Mouse (Mus musculus) forebrain, embryonic 16.5 days (tissue): ENCODE measurements at regions not wholly inside any gene's neighbourhood (a gene's known extent, or its start where the extent isn't known, plus 50 kb on each side); places are given as distances from the start of the nearest gene placed in this dataset.

Source experiments
- ATAC-seq: fragments of 200-750 bp; cut with Nextera tagmentation; 2 replicates; pipeline ENCODE4 v1.8.0; 2017; ENCODE audit warnings: mild to moderate bottlenecking, moderate library complexity
- H3K27ac ChIP-seq: fragments of 300-500 bp; sonication (generic); 2 replicates; pipeline ENCODE4 v1.5.1; 2014; ENCODE audit warnings: low read length, control low read depth
- H3K27me3 ChIP-seq: fragments of 300-500 bp; sonication (generic); replicated peaks from 2 replicates; pipeline ENCODE4 v1.6.1; 2014; ENCODE audit warnings: low read length; ENCODE audit not compliant: control insufficient read depth, insufficient read depth
- H3K36me3 ChIP-seq: fragments of 300-500 bp; sonication (generic); 2 replicates; pipeline ENCODE4 v1.6.1; 2014; ENCODE audit not compliant: control insufficient read depth, insufficient read depth
- H3K4me1 ChIP-seq: fragments of 300-500 bp; sonication (generic); replicated peaks from 2 replicates; pipeline ENCODE4 v1.6.1; 2014; ENCODE audit warnings: low read length; ENCODE audit not compliant: control insufficient read depth, insufficient read depth
- H3K4me2 ChIP-seq: fragments of 300-500 bp; sonication (generic); 2 replicates; pipeline ENCODE4 v1.6.1; 2014; ENCODE audit warnings: mild to moderate bottlenecking, low read length, control low read depth
- H3K4me3 ChIP-seq: fragments of 300-500 bp; sonication (generic); replicated peaks from 2 replicates; pipeline ENCODE4 v1.5.1; 2014; ENCODE audit warnings: mild to moderate bottlenecking, low read length, control low read depth
- H3K9ac ChIP-seq: fragments of 300-500 bp; sonication (generic); replicated peaks from 2 replicates; pipeline ENCODE4 v1.6.1; 2014; ENCODE audit warnings: low read depth, low read length, control low read depth
- H3K9me3 ChIP-seq: fragments of 300-500 bp; sonication (generic); 2 replicates; pipeline ENCODE4 v1.6.1; 2016; ENCODE audit warnings: low read length; ENCODE audit not compliant: control insufficient read depth
- WGBS: fragments of 180-500 bp; shearing (Covaris S2); extraction: QIAGEN DNeasy Blood & Tissue Kit; methylation state at CpG from one replicate; pipeline ENCODE4 v1.1.7; 2014; 5-methylcytosine and 5-hydroxymethylcytosine counted together

DNA sequence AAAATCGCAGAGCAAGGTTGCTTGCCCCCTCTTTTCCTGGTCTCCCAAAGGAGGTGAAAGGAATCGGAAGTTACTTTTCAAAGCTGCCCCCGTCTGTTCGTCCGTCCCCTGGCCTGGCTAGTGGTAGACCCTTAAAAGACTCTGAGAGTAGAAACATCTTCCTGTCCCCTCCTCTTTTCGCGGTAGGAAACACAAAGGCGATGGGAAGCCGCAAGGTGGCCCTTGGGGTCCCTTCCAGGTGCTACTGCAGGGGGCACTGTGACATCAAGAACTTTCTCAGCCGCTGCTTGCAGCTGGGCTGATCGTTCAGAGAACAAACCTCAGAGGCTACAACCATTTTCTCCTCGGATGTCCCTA lies 316.8 kb downstream of the Med13l start:
- H3K36me3 ChIP-seq, result no peaks in the 10 kb centered on the region
- H3K27ac ChIP-seq, result no peak overlapping the region
- no peaks in the 10 kb centered on the region for H3K9me3 ChIP-seq
- H3K27me3 ChIP-seq, result peaks cover 45% of the 10 kb centered on the region
- H3K9ac ChIP-seq, result no peak overlapping the region
- H3K4me1 ChIP-seq, result peaks cover 7% of the 10 kb centered on the region
- no peak for ATAC-seq
- H3K4me2 ChIP-seq, result peak overlapping the region; percentile 25; the same call in 1 of the 2 replicates
- H3K4me3 ChIP-seq, result no peak overlapping the region
- under 1% methylated on average over 12 of the region's 12 CpGs for WGBS

DNA sequence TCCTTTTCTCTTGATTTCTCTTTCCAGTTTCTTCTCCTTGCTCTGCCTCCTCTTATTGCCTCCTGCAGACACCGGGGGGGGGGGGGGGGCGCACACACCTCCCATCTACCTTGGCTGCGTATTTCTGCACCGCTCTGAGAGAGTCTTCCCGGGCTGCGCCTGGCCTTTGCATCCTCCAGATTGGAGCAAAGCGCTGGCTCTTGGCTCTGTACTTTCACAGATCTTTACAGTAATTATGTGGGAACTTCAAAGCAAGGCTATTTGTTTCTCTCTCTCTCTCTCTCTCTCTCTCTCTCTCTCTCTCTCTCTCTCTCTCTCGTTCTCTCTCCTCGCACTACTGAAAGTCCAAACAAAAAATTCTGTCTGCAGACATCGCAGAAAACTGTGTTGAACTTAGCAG lies 317.4 kb downstream of the Med13l start:
- H3K9me3 ChIP-seq, result no peaks in the 10 kb centered on the region

DNA sequence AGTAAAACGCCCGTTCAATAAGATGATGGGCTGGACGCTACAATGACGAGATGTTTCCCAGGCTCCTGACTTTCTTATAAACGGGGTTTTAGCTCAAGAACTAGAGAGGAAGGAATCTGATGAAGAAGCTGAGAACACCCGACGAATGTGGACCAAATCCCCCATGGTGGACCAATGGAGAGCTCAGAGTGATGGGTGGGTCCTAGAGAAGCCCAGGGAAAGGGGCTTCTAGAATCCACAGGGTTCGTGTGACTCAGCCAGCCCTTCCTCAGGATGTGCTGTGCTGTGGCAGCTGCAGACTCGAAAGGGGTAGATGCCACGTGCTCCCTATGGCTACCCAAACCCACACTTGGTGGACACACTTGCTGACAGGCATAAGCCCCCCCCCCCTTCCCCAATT lies 318.2 kb downstream of the Med13l start:
- Histone ChIP-seq H3K9me3 (no peaks in the 10 kb centered on the region), H3K9ac (no peak overlapping the region), H3K27ac (no peak overlapping the region), H3K4me1 (peaks cover 7% of the 10 kb centered on the region), H3K4me3 (no peak overlapping the region), H3K36me3 (no peaks in the 10 kb centered on the region), H3K27me3 (peaks cover 43% of the 10 kb centered on the region), H3K4me2 (no peak overlapping the region)
- no peak for ATAC-seq
- WGBS, result 36% methylated on average over 10 of the region's 10 CpGs

More for the DNA sequence above, 317.4 kb downstream of the Med13l start:
- Histone ChIP-seq H3K9ac (no peak overlapping the region), H3K4me1 (peaks cover 7% of the 10 kb centered on the region), H3K4me2 (no peak overlapping the region), H3K4me3 (no peak overlapping the region), H3K27ac (no peak overlapping the region), H3K27me3 (peaks cover 45% of the 10 kb centered on the region), H3K36me3 (no peaks in the 10 kb centered on the region)
- no peak for ATAC-seq
- WGBS, result 22% methylated on average over 8 of the region's 10 CpGs

DNA sequence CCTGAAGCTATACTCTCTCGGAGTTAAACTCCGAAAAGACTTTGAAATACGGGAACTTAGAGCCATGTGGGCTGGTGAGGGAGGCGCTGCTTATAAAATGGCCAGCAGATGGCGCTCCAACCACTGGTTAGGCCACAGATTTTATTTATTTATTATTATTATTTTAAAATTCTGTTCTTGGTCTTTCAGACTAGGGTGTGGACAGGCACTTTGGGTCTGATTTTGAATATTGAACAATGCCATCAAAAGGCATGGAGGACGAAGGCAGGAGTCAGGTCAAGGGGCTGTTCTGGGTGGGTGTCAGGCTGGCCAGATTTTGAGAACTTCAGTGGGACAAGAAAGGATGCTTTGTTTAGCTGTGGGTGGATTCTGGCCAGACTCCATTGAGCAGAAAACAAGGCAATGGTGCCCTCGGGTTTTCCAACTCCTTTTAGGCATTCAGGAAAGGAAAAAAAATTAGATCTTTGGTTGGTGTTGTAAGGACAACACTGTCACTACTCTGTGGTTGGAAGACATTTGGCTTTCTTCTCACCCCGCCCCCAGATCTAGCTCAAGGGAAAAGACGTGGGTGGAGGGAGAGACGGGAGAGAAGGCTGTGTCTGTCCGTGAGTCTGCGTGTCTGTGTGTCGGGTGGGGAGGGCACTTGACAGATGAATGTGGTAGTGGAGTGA lies 319.5 kb downstream of the Med13l start:
- WGBS, result 8% methylated on average over 13 of the region's 13 CpGs
- Histone ChIP-seq H3K4me2 (no peak overlapping the region), H3K27ac (no peak overlapping the region), H3K9ac (no peak overlapping the region), H3K36me3 (no peaks in the 10 kb centered on the region), H3K27me3 (peaks cover 34% of the 10 kb centered on the region), H3K9me3 (no peaks in the 10 kb centered on the region), H3K4me3 (no peak overlapping the region), H3K4me1 (peaks cover 7% of the 10 kb centered on the region)
- peak; percentile 49; the same call in 1 of the 2 replicates for ATAC-seq

DNA sequence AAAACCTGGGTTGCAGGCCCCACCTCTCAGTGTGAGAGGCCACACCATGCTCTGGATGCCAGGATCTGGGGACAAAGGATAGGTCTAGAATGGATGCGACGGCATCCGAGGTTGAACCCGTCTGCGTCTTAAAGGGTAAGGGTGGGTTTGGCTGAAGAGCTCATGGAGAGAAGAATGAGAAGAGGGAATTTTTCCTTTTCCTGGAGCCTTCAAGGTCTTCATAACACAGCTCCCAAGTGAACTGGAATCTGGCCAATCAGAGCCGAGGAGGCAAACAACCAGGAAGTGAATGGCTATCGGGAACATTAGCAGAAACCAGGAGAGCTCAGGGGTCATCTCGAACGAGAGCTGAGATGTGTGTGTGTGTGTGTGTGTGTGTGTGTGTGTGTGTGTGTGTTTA lies 320.1 kb downstream of the Med13l start:
- 67% methylated on average over 9 of the region's 9 CpGs for WGBS
- H3K4me3 ChIP-seq, result no peak overlapping the region
- H3K36me3 ChIP-seq, result no peaks in the 10 kb centered on the region
- no peaks in the 10 kb centered on the region for H3K9me3 ChIP-seq
- ATAC-seq, result no peak
- H3K27me3 ChIP-seq, result peaks cover 29% of the 10 kb centered on the region
- H3K4me2 ChIP-seq, result no peak overlapping the region
- no peak overlapping the region for H3K9ac ChIP-seq
- H3K4me1 ChIP-seq, result peaks cover 7% of the 10 kb centered on the region
- no peak overlapping the region for H3K27ac ChIP-seq

DNA sequence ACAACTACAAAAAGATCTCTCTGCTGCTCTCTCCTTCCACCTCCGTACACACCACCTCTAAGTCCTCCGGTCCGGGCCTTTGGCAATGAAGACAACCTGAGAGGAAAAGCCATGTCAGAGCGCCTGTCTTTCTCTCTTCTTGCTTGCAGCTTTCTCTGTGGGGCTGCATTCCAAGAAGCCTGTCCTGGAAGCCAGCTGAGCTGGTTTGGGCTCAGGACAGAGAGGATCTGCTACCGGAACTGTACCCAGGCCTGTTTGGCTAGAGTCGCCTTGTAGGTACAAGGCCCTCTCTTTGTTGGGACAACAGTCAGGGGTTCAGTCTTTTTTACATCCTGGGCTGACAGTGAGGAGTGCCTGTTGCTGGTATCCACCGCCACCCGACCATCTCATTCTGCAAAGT lies 321.4 kb downstream of the Med13l start:
- Histone ChIP-seq H3K9me3 (no peaks in the 10 kb centered on the region), H3K9ac (no peak overlapping the region), H3K4me3 (no peak overlapping the region), H3K4me1 (peaks cover 7% of the 10 kb centered on the region), H3K4me2 (no peak overlapping the region), H3K27ac (no peak overlapping the region), H3K27me3 (peaks cover 24% of the 10 kb centered on the region), H3K36me3 (no peaks in the 10 kb centered on the region)
- ATAC-seq, result no peak
- 93% methylated on average over 8 of the region's 8 CpGs for WGBS

DNA sequence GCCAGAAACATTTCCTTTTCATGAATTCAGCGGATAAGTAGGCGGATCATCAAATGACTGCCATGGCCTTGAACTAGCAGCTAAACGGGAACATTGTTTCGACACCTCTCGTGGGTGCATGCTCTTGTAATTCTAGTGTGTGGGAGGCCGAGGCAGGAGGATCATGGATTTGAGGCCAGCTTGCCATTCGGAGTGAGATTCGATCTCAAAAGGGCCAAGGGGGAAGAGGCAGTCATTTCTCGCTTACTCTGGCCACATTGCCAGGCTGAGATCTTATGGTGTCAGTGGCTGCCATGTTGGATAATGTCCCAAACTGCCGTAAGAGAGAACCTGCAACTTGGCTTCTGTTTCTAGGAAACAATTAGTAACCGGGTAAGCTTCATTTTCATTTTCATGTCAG lies 327.7 kb downstream of the Med13l start:
- H3K9me3 ChIP-seq, result no peaks in the 10 kb centered on the region
- H3K4me3 ChIP-seq, result no peak overlapping the region
- ATAC-seq, result no peak
- H3K9ac ChIP-seq, result no peak overlapping the region
- WGBS, result 82% methylated on average over 11 of the region's 11 CpGs
- no peak overlapping the region for H3K27ac ChIP-seq
- no peak overlapping the region for H3K4me2 ChIP-seq
- H3K27me3 ChIP-seq, result no peaks in the 10 kb centered on the region
- no peaks in the 10 kb centered on the region for H3K36me3 ChIP-seq
- H3K4me1 ChIP-seq, result peaks cover 5% of the 10 kb centered on the region

DNA sequence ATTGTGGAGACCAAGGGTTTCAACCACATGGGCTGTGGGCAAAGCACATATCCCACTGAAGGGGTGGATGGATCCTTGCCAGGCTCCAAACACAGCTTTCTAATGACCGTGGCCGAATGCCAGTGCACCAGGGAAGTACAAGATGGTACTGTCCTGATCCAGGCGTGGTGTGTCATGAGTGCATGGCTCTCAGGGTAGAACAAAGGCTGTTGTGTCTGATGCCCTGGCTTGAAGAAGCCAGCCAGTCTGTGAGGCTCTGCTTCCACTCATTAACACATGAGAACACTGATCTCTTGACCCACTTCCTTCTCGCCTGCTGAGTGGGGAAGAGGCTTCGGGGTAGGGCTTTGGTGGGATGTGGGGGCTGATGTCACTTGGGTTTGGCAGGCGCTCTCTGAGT lies 330.7 kb downstream of the Med13l start:
- H3K4me1 ChIP-seq, result peaks cover 5% of the 10 kb centered on the region
- H3K27ac ChIP-seq, result no peak overlapping the region
- WGBS, result 40% methylated on average over 6 of the region's 6 CpGs
- H3K4me3 ChIP-seq, result no peak overlapping the region
- no peaks in the 10 kb centered on the region for H3K36me3 ChIP-seq
- ATAC-seq, result peak; percentile 83
- H3K4me2 ChIP-seq, result no peak overlapping the region
- H3K9ac ChIP-seq, result no peak overlapping the region
- H3K27me3 ChIP-seq, result no peaks in the 10 kb centered on the region
- H3K9me3 ChIP-seq, result no peaks in the 10 kb centered on the region

DNA sequence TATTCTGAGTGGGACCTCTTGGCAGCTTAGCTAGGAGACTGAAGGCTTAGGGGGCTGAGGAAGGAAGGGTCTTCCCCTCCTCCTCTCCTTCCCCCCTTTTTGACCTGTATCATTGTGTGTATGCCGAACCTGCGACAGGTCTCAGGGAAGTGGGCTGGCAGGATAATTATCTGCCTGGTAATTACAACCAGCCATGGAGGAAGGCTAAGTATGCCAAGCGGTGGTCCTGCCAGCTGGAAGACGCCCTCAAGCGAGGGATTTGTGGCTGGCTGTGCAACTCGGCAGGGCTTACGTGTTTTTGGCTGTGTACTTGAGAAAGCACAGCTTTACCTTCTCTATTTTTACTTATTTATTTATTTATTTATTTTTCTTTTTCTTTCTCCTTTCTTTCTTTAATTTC lies 347.7 kb downstream of the Med13l start:
- Histone ChIP-seq H3K36me3 (no peaks in the 10 kb centered on the region), H3K4me2 (no peak overlapping the region), H3K27me3 (no peaks in the 10 kb centered on the region), H3K4me1 (peaks cover 5% of the 10 kb centered on the region), H3K4me3 (no peak overlapping the region), H3K9me3 (0 out of 2 replicates have a peak, but pooled peaks cover 8% of the 10 kb centered on the region), H3K9ac (no peak overlapping the region), H3K27ac (no peak overlapping the region)
- WGBS, result 36% methylated on average over 7 of the region's 7 CpGs
- ATAC-seq, result no peak

DNA sequence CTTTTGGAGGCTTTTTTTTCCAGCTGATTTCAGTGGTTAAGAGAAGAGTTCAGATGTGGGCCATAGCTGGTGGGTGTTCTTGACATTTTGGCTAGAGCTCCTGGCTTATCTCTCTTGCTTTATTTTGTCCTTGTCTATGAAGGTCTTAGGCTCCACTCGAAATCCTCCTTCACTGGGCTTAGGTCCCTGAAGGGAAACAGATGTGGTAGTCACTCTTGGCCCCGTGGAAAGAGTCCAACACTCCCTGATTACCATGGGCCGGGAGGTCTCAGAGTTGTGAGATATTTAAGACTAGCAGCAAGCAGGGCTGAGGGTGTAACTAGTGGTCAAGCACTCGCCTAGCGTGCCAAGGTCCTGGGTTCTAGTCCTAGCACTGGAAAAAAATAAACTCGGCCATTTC lies 349.3 kb downstream of the Med13l start:
- Histone ChIP-seq H3K4me3 (no peak overlapping the region), H3K27ac (no peak overlapping the region), H3K9ac (no peak overlapping the region), H3K27me3 (no peaks in the 10 kb centered on the region), H3K4me2 (no peak overlapping the region), H3K36me3 (no peaks in the 10 kb centered on the region), H3K4me1 (peaks cover 5% of the 10 kb centered on the region), H3K9me3 (no peaks in the 10 kb centered on the region)
- ATAC-seq, result no peak
- WGBS, result 87% methylated on average over 6 of the region's 6 CpGs
